Mouse (Mus musculus) midbrain, postnatal 0 days (tissue): ENCODE data around the gene Slc27a5. TPM values are rescaled to one million over a fixed set of nuclear protein-coding genes. Genes with fewer than 3 reads are reported as not detected.

Experiments
- ATAC-seq: fragments of 200-750 bp; cut with Nextera tagmentation; 2 replicates; pipeline ENCODE4 v1.8.0; 2017; ENCODE audit warnings: moderate number of reproducible peaks, mild to moderate bottlenecking, moderate TSS enrichment, moderate library complexity; ENCODE audit not compliant: low FRiP score
- DNase-seq: peaks from one replicate; pipeline ENCODE4 v3.0.0-alpha.2; 2015; ENCODE audit warnings: low spot score
- H3K27ac ChIP-seq: fragments of 300-500 bp; sonication (generic); 2 replicates; pipeline ENCODE4 v1.5.1; 2014; ENCODE audit warnings: low read depth, mild to moderate bottlenecking, low read length, mixed read lengths
- H3K27me3 ChIP-seq: fragments of 300-500 bp; sonication (generic); 2 replicates; pipeline ENCODE4 v1.6.1; 2014; ENCODE audit warnings: low read length, control low read depth, mixed read lengths; ENCODE audit not compliant: insufficient read depth
- H3K36me3 ChIP-seq: fragments of 300-500 bp; sonication (generic); 2 replicates; pipeline ENCODE4 v1.6.1; 2014; ENCODE audit warnings: low read length, control low read depth, mixed read lengths; ENCODE audit not compliant: insufficient read depth
- H3K4me1 ChIP-seq: fragments of 300-500 bp; sonication (generic); 2 replicates; pipeline ENCODE4 v1.6.1; 2014; ENCODE audit warnings: mild to moderate bottlenecking, control low read depth, antibody characterized with exemption, low read length, mixed read lengths; ENCODE audit not compliant: insufficient read depth
- H3K4me2 ChIP-seq: fragments of 300-500 bp; sonication (generic); 2 replicates; pipeline ENCODE4 v1.6.1; 2014; ENCODE audit warnings: low read depth, mild to moderate bottlenecking, low read length, mixed read lengths; ENCODE audit not compliant: poor library complexity, severe bottlenecking
- H3K4me3 ChIP-seq: fragments of 300-500 bp; sonication (generic); 2 replicates; pipeline ENCODE4 v1.5.1; 2014; ENCODE audit warnings: low read depth, mild to moderate bottlenecking, low read length, moderate library complexity
- H3K9ac ChIP-seq: fragments of 300-500 bp; sonication (generic); replicated peaks from 2 replicates; pipeline ENCODE4 v1.6.1; 2014; ENCODE audit warnings: mild to moderate bottlenecking, low read length, moderate library complexity, mixed read lengths; ENCODE audit not compliant: poor library complexity, severe bottlenecking
- H3K9me3 ChIP-seq: fragments of 300-500 bp; sonication (generic); 2 replicates; pipeline ENCODE4 v1.6.1; 2016; ENCODE audit warnings: low read length, control low read depth
- CTCF ChIP-seq: IDR thresholded peaks from 2 replicates; pipeline ENCODE4 v1.5.1; 2016; ENCODE audit warnings: antibody characterized with exemption, mild to moderate bottlenecking
- WGBS: fragments of 180-500 bp; shearing (Covaris S2); extraction: QIAGEN DNeasy Blood & Tissue Kit; methylation state at CpG from one replicate; pipeline ENCODE4 v1.1.7; 2014; 5-methylcytosine and 5-hydroxymethylcytosine counted together
- polyA plus RNA-seq: library from polyadenylated mRNA; unstranded; fragments of >200 nt; fragmentation: Nextera tagmentation; extraction: Ambion mirVana; gene quantifications from 2 replicates; pipeline ENCODE4 v1.2.1, GENCODE M21; 2015
- total RNA-seq: library from RNA; depleted of rRNA; stranded (reverse); fragments of >200 nt; gene quantifications from 2 replicates; pipeline ENCODE4 v1.2.3, GENCODE M21; 2014; rRNA removed

Slc27a5 gene
- total and polyA plus RNA-seq, 2 experiments from 2014 or later = 0.21 TPM; not detected in 1

- Histone ChIP-seq H3K27me3 (no peaks in the 10 kb centered on the region), H3K4me3 (peak overlapping the region; percentile 44), H3K27ac (peak overlapping the region; percentile 87), H3K9ac (peak overlapping the region; percentile 74), H3K36me3 (no peaks in the 10 kb centered on the region), H3K4me1 (peaks cover 3% of the 10 kb centered on the region; the same call in 1 of the 2 replicates), H3K9me3 (no peaks in the 10 kb centered on the region), H3K4me2 (peak overlapping the region; percentile 83)
- peak; percentile 24; the same call in 1 of the 2 replicates for TF ChIP-seq CTCF
- WGBS = 6% methylated on average over 35 of the region's 35 CpGs
- peak; percentile 99 for DNase-seq
- peak; percentile 95 for ATAC-seq
Measured at GRCm38 (mm10) chr7:12949032-12949871, 48.7 kb downstream of the Slc27a5 start.

GRCm38 (mm10) chr7:12943488-12943887, 54.5 kb downstream of the Slc27a5 start:
- no peak for ATAC-seq
- peak; percentile 37; the same call in 1 of the 2 replicates for TF ChIP-seq CTCF
- H3K4me1 ChIP-seq = no peaks in the 10 kb centered on the region

GRCm38 (mm10) chr7:12940599-12940998, 57.4 kb downstream of the Slc27a5 start:
- Histone ChIP-seq H3K9me3 (no peaks in the 10 kb centered on the region), H3K4me2 (no peak overlapping the region), H3K27me3 (no peaks in the 10 kb centered on the region), H3K4me1 (no peaks in the 10 kb centered on the region), H3K9ac (no peak overlapping the region), H3K4me3 (no peak overlapping the region), H3K36me3 (no peaks in the 10 kb centered on the region), H3K27ac (no peak overlapping the region)
- WGBS = 78% methylated on average over 4 of the region's 4 CpGs
- TF ChIP-seq CTCF = no peak
- ATAC-seq (no peak), DNase-seq (no peak)

More at GRCm38 (mm10) chr7:12943488-12943887, 54.5 kb downstream of the Slc27a5 start:
- no peak overlapping the region for H3K27ac ChIP-seq
- no peaks in the 10 kb centered on the region for H3K27me3 ChIP-seq
- no peak overlapping the region for H3K4me3 ChIP-seq
- H3K9me3 ChIP-seq = no peaks in the 10 kb centered on the region
- no peak overlapping the region for H3K4me2 ChIP-seq
- H3K36me3 ChIP-seq = no peaks in the 10 kb centered on the region
- no peak for DNase-seq
- H3K9ac ChIP-seq = no peak overlapping the region

Other genes with a start within 250 kb of the Slc27a5 start
- 19.2 and 34.3 TPM in 2 replicates for gene Zscan18, start 194.6 kb downstream of the Slc27a5 start, total RNA-seq
- gene Zscan18, start 194.6 kb downstream of the Slc27a5 start, polyA plus RNA-seq = 25.5 and 27.0 TPM in 2 replicates
- 16.6 and 18.6 TPM in 2 replicates for gene Zfp329, start 179.3 kb downstream of the Slc27a5 start, total RNA-seq
- gene Zfp329, start 179.3 kb downstream of the Slc27a5 start, polyA plus RNA-seq = 16.1 and 22.3 TPM in 2 replicates
- gene Zfp110, start 163.4 kb downstream of the Slc27a5 start, total RNA-seq = 11.8 and 18.4 TPM in 2 replicates
- gene Zfp110, start 163.4 kb downstream of the Slc27a5 start, polyA plus RNA-seq = 18.1 and 19.4 TPM in 2 replicates
- gene Zfp128, start 117.0 kb downstream of the Slc27a5 start, total RNA-seq = 16.6 and 17.9 TPM in 2 replicates
- 2.0 and 3.0 TPM in 2 replicates for gene Zfp128, start 117.0 kb downstream of the Slc27a5 start, polyA plus RNA-seq
- 4.4 and 8.3 TPM in 2 replicates for gene Zscan22, start 100.4 kb downstream of the Slc27a5 start, total RNA-seq
- 2.6 and 3.7 TPM in 2 replicates for gene Zscan22, start 100.4 kb downstream of the Slc27a5 start, polyA plus RNA-seq
- 1,185 and 1,542 TPM in 2 replicates for gene Rps5, start 75.9 kb downstream of the Slc27a5 start, total RNA-seq
- gene Rps5, start 75.9 kb downstream of the Slc27a5 start, polyA plus RNA-seq = 583 and 614 TPM in 2 replicates
- gene Rnf225, start 70.8 kb downstream of the Slc27a5 start, total RNA-seq = 1.9 and 2.7 TPM in 2 replicates
- 1.1 and 1.2 TPM in 2 replicates for gene Rnf225, start 70.8 kb downstream of the Slc27a5 start, polyA plus RNA-seq
- 31.7 and 35.4 TPM in 2 replicates for gene Zfp324, start 32.4 kb downstream of the Slc27a5 start, total RNA-seq
- 7.7 and 9.0 TPM in 2 replicates for gene Zfp324, start 32.4 kb downstream of the Slc27a5 start, polyA plus RNA-seq
- 11.9 and 13.0 TPM in 2 replicates for gene Zfp446, start 20.3 kb downstream of the Slc27a5 start, total RNA-seq
- 8.2 and 8.9 TPM in 2 replicates for gene Zfp446, start 20.3 kb downstream of the Slc27a5 start, polyA plus RNA-seq
- gene Trim28, start 922 bp upstream of the Slc27a5 start, total RNA-seq = 467 and 650 TPM in 2 replicates
- gene Trim28, start 922 bp upstream of the Slc27a5 start, polyA plus RNA-seq = 187 and 190 TPM in 2 replicates
- 37.5 and 70.8 TPM in 2 replicates for gene Zbtb45, start 11.8 kb upstream of the Slc27a5 start, total RNA-seq
- 29.0 and 31.8 TPM in 2 replicates for gene Zbtb45, start 11.8 kb upstream of the Slc27a5 start, polyA plus RNA-seq
- 67.6 and 114 TPM in 2 replicates for gene Chmp2a, start 36.6 kb upstream of the Slc27a5 start, total RNA-seq
- gene Chmp2a, start 36.6 kb upstream of the Slc27a5 start, polyA plus RNA-seq = 198 and 205 TPM in 2 replicates
- 359 and 383 TPM in 2 replicates for gene Ube2m, start 40.1 kb upstream of the Slc27a5 start, total RNA-seq
- 146 and 147 TPM in 2 replicates for gene Ube2m, start 40.1 kb upstream of the Slc27a5 start, polyA plus RNA-seq
- 13.2 and 14.4 TPM in 2 replicates for gene Mzf1, start 56.6 kb upstream of the Slc27a5 start, total RNA-seq
- gene Mzf1, start 56.6 kb upstream of the Slc27a5 start, polyA plus RNA-seq = 12.2 TPM in 2 replicates
- gene Vmn1r85, start 97.0 kb upstream of the Slc27a5 start, total RNA-seq = 0.33 and 0.85 TPM in 2 replicates
- 0.25 and 0.27 TPM in 2 replicates for gene Vmn1r85, start 97.0 kb upstream of the Slc27a5 start, polyA plus RNA-seq
- not detected in 2 replicates for gene Vmn1r86, start 121.7 kb upstream of the Slc27a5 start, total RNA-seq
- gene Vmn1r86, start 121.7 kb upstream of the Slc27a5 start, polyA plus RNA-seq = not detected in 2 replicates
- gene Vmn1r87, start 142.0 kb upstream of the Slc27a5 start, total RNA-seq = not detected in 2 replicates
- gene Vmn1r87, start 142.0 kb upstream of the Slc27a5 start, polyA plus RNA-seq = not detected in 2 replicates
- gene Vmn1r88, start 161.4 kb upstream of the Slc27a5 start, total RNA-seq = not detected in 2 replicates
- 0.01 TPM in 1 of 2 replicates, not detected in the other for gene Vmn1r88, start 161.4 kb upstream of the Slc27a5 start, polyA plus RNA-seq
- not detected in 2 replicates for gene Vmn1r89, start 214.8 kb upstream of the Slc27a5 start, total RNA-seq
- not detected in 2 replicates for gene Vmn1r89, start 214.8 kb upstream of the Slc27a5 start, polyA plus RNA-seq